Mouse (Mus musculus) limb, embryonic 12.5 days (tissue): ENCODE measurements around the gene Vmn2r50. TPM values are rescaled to one million over a fixed set of nuclear protein-coding genes. Genes with fewer than 3 reads are reported as not detected.
"Not testable (repeated sequence)": the region's sequence is repeated elsewhere in the genome, so short reads cannot be mapped to it uniquely, and the experiment has no call there.

Experiments
- ATAC-seq: fragments of 200-750 bp; cut with Nextera tagmentation; 2 replicates; pipeline ENCODE4 v1.8.0; 2017; ENCODE audit warnings: low read depth, moderate TSS enrichment; ENCODE audit not compliant: insufficient number of reproducible peaks, insufficient read depth, low FRiP score, low TSS enrichment
- H3K27ac ChIP-seq: fragments of 300-500 bp; sonication (generic); 2 replicates; pipeline ENCODE4 v1.5.1; 2016; ENCODE audit warnings: mild to moderate bottlenecking, moderate library complexity
- H3K27me3 ChIP-seq: fragments of 300-500 bp; sonication (generic); 2 replicates; pipeline ENCODE4 v1.6.1; 2016; ENCODE audit warnings: mild to moderate bottlenecking, moderate library complexity
- H3K36me3 ChIP-seq: fragments of 300-500 bp; sonication (generic); 2 replicates; pipeline ENCODE4 v1.6.1; 2016; ENCODE audit warnings: mild to moderate bottlenecking, moderate library complexity
- H3K4me1 ChIP-seq: fragments of 300-500 bp; sonication (generic); replicated peaks from 2 replicates; pipeline ENCODE4 v1.6.1; 2016
- H3K4me2 ChIP-seq: fragments of 300-500 bp; sonication (generic); 2 replicates; pipeline ENCODE4 v1.6.1; 2016; ENCODE audit warnings: mild to moderate bottlenecking, moderate library complexity
- H3K4me3 ChIP-seq: fragments of 300-500 bp; sonication (generic); replicated peaks from 2 replicates; pipeline ENCODE4 v1.5.1; 2016; ENCODE audit warnings: mild to moderate bottlenecking
- H3K9ac ChIP-seq: fragments of 300-500 bp; sonication (generic); replicated peaks from 2 replicates; pipeline ENCODE4 v1.6.1; 2016; ENCODE audit warnings: mild to moderate bottlenecking, moderate library complexity
- H3K9me3 ChIP-seq: fragments of 300-500 bp; sonication (generic); 2 replicates; pipeline ENCODE4 v1.6.1; 2016; ENCODE audit warnings: mild to moderate bottlenecking, moderate library complexity
- WGBS: fragments of 180-500 bp; shearing (Covaris S2); methylation state at CpG from one replicate; pipeline ENCODE4 v1.1.7; 2016; 5-methylcytosine and 5-hydroxymethylcytosine counted together
- polyA plus RNA-seq: library from polyadenylated mRNA; unstranded; fragments of >200 nt; fragmentation: Nextera tagmentation; extraction: Ambion mirVana; gene quantifications from 2 replicates; pipeline ENCODE4 v1.2.1, GENCODE M21; 2016

The Vmn2r50 gene
- polyA plus RNA-seq, result not detected in 2 replicates

- not testable (repeated sequence) for H3K27me3 ChIP-seq, H3K9me3 ChIP-seq, H3K4me2 ChIP-seq, H3K36me3 ChIP-seq, H3K27ac ChIP-seq, H3K4me3 ChIP-seq, H3K4me1 ChIP-seq, ATAC-seq, H3K9ac ChIP-seq
These were observed at the start of gene Vmn2r50 for GRCm38 (mm10) chr7:10053196-10053595. Gene Vmn2r50 (minus strand): TSS chr7:10053296.

DNA sequence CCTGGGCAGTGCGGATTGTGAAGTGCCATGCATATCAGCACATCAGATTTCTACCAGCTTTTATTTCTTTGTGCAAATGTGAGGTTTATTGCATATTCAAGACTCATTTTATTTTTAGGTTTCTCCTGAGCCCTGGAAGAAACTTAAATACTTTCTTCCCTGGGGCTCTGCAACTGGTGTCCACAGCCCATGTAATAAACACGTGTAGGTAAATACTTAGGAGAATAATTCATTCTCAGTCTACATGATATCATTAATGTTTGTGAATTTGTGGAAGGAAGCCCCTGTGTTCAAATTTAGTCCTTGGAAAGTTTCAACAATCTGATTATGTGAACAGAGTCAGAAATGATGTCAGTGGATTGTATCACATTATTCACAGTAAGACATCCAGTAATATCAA lies 60.9 kb downstream of the Vmn2r50 start, which contains the start of gene Vmn2r49:
Gene Vmn2r49 (minus strand): TSS at position 101 of the 400 bp plus-strand sequence.
- not testable (repeated sequence) for ATAC-seq
- WGBS, result 50% methylated on average over 1 of the region's 2 CpGs

More for the DNA sequence above, 60.9 kb downstream of the Vmn2r50 start, which contains the start of gene Vmn2r49:
- not testable (repeated sequence) for H3K4me3 ChIP-seq, H3K4me1 ChIP-seq, H3K9me3 ChIP-seq, H3K4me2 ChIP-seq, H3K9ac ChIP-seq, H3K27ac ChIP-seq, H3K27me3 ChIP-seq, H3K36me3 ChIP-seq

Other genes with a start within 250 kb of the Vmn2r50 start
- gene Vmn2r47, start 212.0 kb downstream of the Vmn2r50 start, polyA plus RNA-seq, result not detected in 2 replicates
- not detected in 2 replicates for gene Vmn2r48, start 99.7 kb downstream of the Vmn2r50 start, polyA plus RNA-seq
- gene Vmn2r49, start 61.0 kb downstream of the Vmn2r50 start, polyA plus RNA-seq, result not detected in 2 replicates
- not detected in 2 replicates for gene Vmn2r51, start 52.4 kb upstream of the Vmn2r50 start, polyA plus RNA-seq
- not detected in 2 replicates for gene Vmn2r52, start 123.3 kb upstream of the Vmn2r50 start, polyA plus RNA-seq
- not detected in 2 replicates for gene Vmn1r66, start 224.7 kb upstream of the Vmn2r50 start, polyA plus RNA-seq